Comparison of ENCODE assay signal across 20 mouse cellular contexts in the genomic region with DNA sequence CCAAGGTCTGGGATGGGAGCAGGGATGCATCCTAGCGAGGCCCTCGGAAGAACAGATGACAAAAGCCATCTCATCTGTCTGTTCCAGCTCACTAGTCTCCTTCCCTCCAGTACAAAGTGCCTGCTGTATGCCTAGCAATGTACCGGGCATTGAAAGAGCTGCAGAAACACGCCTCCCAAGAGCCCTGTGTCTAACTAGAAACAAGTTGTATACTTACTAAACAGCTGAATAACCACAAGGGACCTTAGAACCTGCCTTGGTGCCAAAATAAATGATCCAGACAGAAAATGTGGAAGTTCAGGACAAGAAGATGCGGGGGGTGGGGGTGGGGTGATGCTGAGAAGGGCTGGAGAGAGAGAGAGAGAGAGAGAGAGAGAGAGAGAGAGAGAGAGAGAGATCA. TPM values are rescaled to one million over a fixed set of nuclear protein-coding genes. Genes with fewer than 3 reads are reported as not detected.
A peak's percentile ranks its signal among the peaks of the same experiment; 100 is the strongest.
DNase-seq lines count a peak whose midpoint lies in the region; ATAC-seq lines count a peak whose summit lies in the region.
"Had no signal": no experiment of that assay in that cellular context is flagged by ENCODE, and none has a peak within 500 bp of the region (broad histone marks: within the 10 kb centered on the region; RNA-seq: fewer than 3 reads in every experiment).

No protein-coding gene starts in this region.

- H3K27ac ChIP-seq in midbrain, embryonic 10.5 days (replicated peaks): peak overlapping the region; percentile 67
- H3K27ac ChIP-seq in midbrain, embryonic 11.5 days (ENCODE audit: low read depth, low read length): no peak overlapping the region
- peak overlapping the region; percentile 70 for H3K27ac ChIP-seq in hindbrain, embryonic 13.5 days
- H3K27ac ChIP-seq in kidney, embryonic 14.5 days (ENCODE audit: low read depth, low read length): peak overlapping the region; percentile 4; the same call in 1 of the 2 replicates
- peak overlapping the region; percentile 88 for H3K27ac ChIP-seq in limb, embryonic 15.5 days
- H3K27ac ChIP-seq: embryonic facial prominence, embryonic 12.5 days; gastrocnemius, adult 2 months; heart, adult 2 months; heart, embryonic 15.5 days; liver, embryonic 13.5 days; lung, embryonic 15.5 days; macrophage had no signal

- 55% methylated on average over 5 of the region's 5 CpGs for WGBS in midbrain, embryonic 10.5 days
- WGBS in midbrain, embryonic 11.5 days: 60% methylated on average over 5 of the region's 5 CpGs
- 36% methylated on average over 5 of the region's 5 CpGs for WGBS in hindbrain, embryonic 13.5 days
- WGBS in kidney, embryonic 14.5 days: 24% methylated on average over 5 of the region's 5 CpGs
- WGBS in limb, embryonic 15.5 days: 49% methylated on average over 5 of the region's 5 CpGs

- H3K9ac ChIP-seq in midbrain, embryonic 11.5 days (ENCODE audit: low read length): no peak overlapping the region
- no peak overlapping the region for H3K9ac ChIP-seq in hindbrain, embryonic 13.5 days
- no peak overlapping the region for H3K9ac ChIP-seq in kidney, embryonic 14.5 days (ENCODE audit: low read depth, low read length)
- no peak overlapping the region for H3K9ac ChIP-seq in limb, embryonic 15.5 days
- H3K9ac ChIP-seq: embryonic facial prominence, embryonic 12.5 days; heart, embryonic 15.5 days; liver, embryonic 13.5 days; lung, embryonic 15.5 days had no signal

- H3K27me3 ChIP-seq in midbrain, embryonic 10.5 days (ENCODE audit: low read depth, poor library complexity, severe bottlenecking): 0 out of 2 replicates have a peak, but pooled peaks cover 6% of the 10 kb centered on the region
- H3K27me3 ChIP-seq in midbrain, embryonic 11.5 days (ENCODE audit: control insufficient read depth, insufficient read depth, low read length): no peaks in the 10 kb centered on the region
- no peaks in the 10 kb centered on the region for H3K27me3 ChIP-seq in hindbrain, embryonic 13.5 days
- no peaks in the 10 kb centered on the region for H3K27me3 ChIP-seq in kidney, embryonic 14.5 days (ENCODE audit: control insufficient read depth, insufficient read depth, low read length)
- no peaks in the 10 kb centered on the region for H3K27me3 ChIP-seq in limb, embryonic 15.5 days
- H3K27me3 ChIP-seq: embryonic facial prominence, embryonic 12.5 days; lung, embryonic 15.5 days had no signal

- no peaks in the 10 kb centered on the region for H3K9me3 ChIP-seq in midbrain, embryonic 10.5 days (replicated peaks)
- no peaks in the 10 kb centered on the region for H3K9me3 ChIP-seq in midbrain, embryonic 11.5 days (ENCODE audit: control insufficient read depth, low read length)
- no peaks in the 10 kb centered on the region for H3K9me3 ChIP-seq in hindbrain, embryonic 13.5 days
- H3K9me3 ChIP-seq in kidney, embryonic 14.5 days (ENCODE audit: control insufficient read depth, low read length): no peaks in the 10 kb centered on the region
- H3K9me3 ChIP-seq in limb, embryonic 15.5 days: no peaks in the 10 kb centered on the region
- H3K9me3 ChIP-seq: embryonic facial prominence, embryonic 12.5 days; G1E; heart, embryonic 15.5 days; liver, embryonic 13.5 days; lung, embryonic 15.5 days had no signal

- no peak overlapping the region for H3K4me2 ChIP-seq in midbrain, embryonic 11.5 days
- H3K4me2 ChIP-seq in hindbrain, embryonic 13.5 days: no peak overlapping the region
- H3K4me2 ChIP-seq in kidney, embryonic 14.5 days (replicated peaks; ENCODE audit: low read depth, low read length): no peak overlapping the region
- no peak overlapping the region for H3K4me2 ChIP-seq in limb, embryonic 15.5 days
- H3K4me2 ChIP-seq: embryonic facial prominence, embryonic 12.5 days; heart, embryonic 15.5 days; liver, embryonic 13.5 days; lung, embryonic 15.5 days had no signal

- ATAC-seq in midbrain, embryonic 11.5 days (ENCODE audit: low FRiP score): no peak
- ATAC-seq in hindbrain, embryonic 13.5 days (ENCODE audit: low FRiP score): no peak; the same call in 1 of the 2 replicates
- ATAC-seq in kidney, embryonic 14.5 days (ENCODE audit: low FRiP score, low TSS enrichment): 0 out of 2 replicates have a peak, but pooled peaks have one; percentile 3
- no peak for ATAC-seq in limb, embryonic 15.5 days (ENCODE audit: insufficient number of reproducible peaks, low FRiP score, low TSS enrichment, low read depth)
- no peak for ATAC-seq in granulocyte monocyte progenitor cell, adult 5-6 weeks (replicated peaks; ENCODE audit: poor library complexity, severe bottlenecking)

- H3K4me1 ChIP-seq in midbrain, embryonic 10.5 days: peaks cover 91% of the 10 kb centered on the region
- peaks cover 57% of the 10 kb centered on the region for H3K4me1 ChIP-seq in midbrain, embryonic 11.5 days (ENCODE audit: control insufficient read depth, insufficient read depth, low read length)
- peaks cover 85% of the 10 kb centered on the region for H3K4me1 ChIP-seq in hindbrain, embryonic 13.5 days (replicated peaks)
- peaks cover 33% of the 10 kb centered on the region for H3K4me1 ChIP-seq in kidney, embryonic 14.5 days (ENCODE audit: control insufficient read depth, insufficient read depth, low read length)
- peaks cover 58% of the 10 kb centered on the region for H3K4me1 ChIP-seq in limb, embryonic 15.5 days

- no peak for DNase-seq in midbrain, embryonic 10.5 days (ENCODE audit: low spot score)
- DNase-seq in midbrain, embryonic 11.5 days (ENCODE audit: low spot score, missing footprints): no peak
- DNase-seq in heart, postnatal 25 days (ENCODE audit: low spot score): no peak
- DNase-seq: adrenal gland, adult 8-10 months; cerebellum, adult 11 months; cerebellum, postnatal 36 days; gastrocnemius, adult 2 months; heart, adult 2 months; liver, embryonic 13.5 days; midbrain, embryonic 14.5 days; thymus, postnatal 14 days had no signal

- intact Hi-C loops in heart, postnatal 25 days (cut with DNase I): no loop called here

- no peak overlapping the region for H3K4me3 ChIP-seq in midbrain, embryonic 10.5 days
- H3K4me3 ChIP-seq in midbrain, embryonic 11.5 days (ENCODE audit: low read depth, low read length): no peak overlapping the region
- H3K4me3 ChIP-seq in hindbrain, embryonic 13.5 days: no peak overlapping the region
- H3K4me3 ChIP-seq in kidney, embryonic 14.5 days (ENCODE audit: low read length): no peak overlapping the region
- no peak overlapping the region for H3K4me3 ChIP-seq in limb, embryonic 15.5 days
- H3K4me3 ChIP-seq: embryonic facial prominence, embryonic 12.5 days; gastrocnemius, adult 2 months; heart, adult 2 months; heart, embryonic 15.5 days; liver, embryonic 13.5 days; lung, embryonic 15.5 days had no signal

- H3K36me3 ChIP-seq in midbrain, embryonic 10.5 days: peaks cover 44% of the 10 kb centered on the region
- H3K36me3 ChIP-seq in midbrain, embryonic 11.5 days (ENCODE audit: control insufficient read depth, insufficient read depth, low read length): no peaks in the 10 kb centered on the region
- peaks cover 14% of the 10 kb centered on the region for H3K36me3 ChIP-seq in hindbrain, embryonic 13.5 days
- H3K36me3 ChIP-seq in kidney, embryonic 14.5 days (ENCODE audit: control insufficient read depth, insufficient read depth, low read length): no peaks in the 10 kb centered on the region; the same call in 1 of the 2 replicates
- peaks cover 43% of the 10 kb centered on the region for H3K36me3 ChIP-seq in limb, embryonic 15.5 days
- H3K36me3 ChIP-seq: G1E; liver, embryonic 13.5 days; lung, embryonic 15.5 days had no signal

RNA-seq across cellular contexts. Expression of a gene that starts 29.2 kb away (rescaled TPM):
- polyA plus RNA-seq in midbrain, embryonic 10.5 days (2016; fragmentation: Nextera tagmentation; extraction: Ambion mirVana): 8.1 and 9.1 TPM in 2 replicates
- 7.6 and 9.3 TPM in 2 replicates for polyA plus RNA-seq in midbrain, embryonic 11.5 days (2014; fragmentation: Nextera tagmentation; extraction: Ambion mirVana)
- 13.6 and 14.2 TPM in 2 replicates for polyA plus RNA-seq in hindbrain, embryonic 13.5 days (2015; fragmentation: Nextera tagmentation; extraction: Ambion mirVana)
- polyA plus RNA-seq in kidney, embryonic 14.5 days (2014; fragmentation: Nextera tagmentation; extraction: Ambion mirVana): 8.7 and 14.1 TPM in 2 replicates
- 27.7 and 30.8 TPM in 2 replicates for polyA plus RNA-seq in limb, embryonic 15.5 days (2015; fragmentation: Nextera tagmentation; extraction: Ambion mirVana)
- not detected in 2 replicates for total RNA-seq in granulocyte monocyte progenitor cell, adult 5-6 weeks (2014; fragmentation: Nextera tagmentation)
- not detected in 2 replicates for total RNA-seq in granulocyte monocyte progenitor cell, adult 5-6 weeks (2017)
- 10 to 100 TPM; 15.4 to 21.5 TPM for total RNA-seq in heart, postnatal 25 days (2021)
- polyA plus RNA-seq: G1E, macrophage had no signal

RNA-seq across cellular contexts. Expression of a gene that starts 41.1 kb away (rescaled TPM):
- 0.12 TPM in 1 of 2 replicates, not detected in the other for polyA plus RNA-seq in midbrain, embryonic 10.5 days (2016; fragmentation: Nextera tagmentation; extraction: Ambion mirVana)
- not detected in 2 replicates for polyA plus RNA-seq in midbrain, embryonic 11.5 days (2014; fragmentation: Nextera tagmentation; extraction: Ambion mirVana)
- polyA plus RNA-seq in hindbrain, embryonic 13.5 days (2015; fragmentation: Nextera tagmentation; extraction: Ambion mirVana): 0.17 and 0.56 TPM in 2 replicates
- 0.07 and 0.23 TPM in 2 replicates for polyA plus RNA-seq in kidney, embryonic 14.5 days (2014; fragmentation: Nextera tagmentation; extraction: Ambion mirVana)
- 0.27 TPM in 2 replicates for polyA plus RNA-seq in limb, embryonic 15.5 days (2015; fragmentation: Nextera tagmentation; extraction: Ambion mirVana)
- not detected in 2 replicates for total RNA-seq in granulocyte monocyte progenitor cell, adult 5-6 weeks (2014; fragmentation: Nextera tagmentation)
- not detected in 2 replicates for total RNA-seq in granulocyte monocyte progenitor cell, adult 5-6 weeks (2017)
- total RNA-seq in heart, postnatal 25 days (2021): under 1 TPM; 0.34 to 0.42 TPM
- total RNA-seq: adrenal gland, adult 8-10 months; G1E; gastrocnemius, adult 2 months had no signal
- polyA plus RNA-seq: G1E; liver, embryonic 13.5 days; macrophage had no signal

RNA-seq across cellular contexts. Expression of a gene that starts 52.0 kb away (rescaled TPM):
- polyA plus RNA-seq in midbrain, embryonic 10.5 days (2016; fragmentation: Nextera tagmentation; extraction: Ambion mirVana): 0.37 and 0.42 TPM in 2 replicates
- 0.47 and 0.49 TPM in 2 replicates for polyA plus RNA-seq in midbrain, embryonic 11.5 days (2014; fragmentation: Nextera tagmentation; extraction: Ambion mirVana)
- 0.50 and 0.77 TPM in 2 replicates for polyA plus RNA-seq in hindbrain, embryonic 13.5 days (2015; fragmentation: Nextera tagmentation; extraction: Ambion mirVana)
- polyA plus RNA-seq in kidney, embryonic 14.5 days (2014; fragmentation: Nextera tagmentation; extraction: Ambion mirVana): 1.1 and 3.9 TPM in 2 replicates
- polyA plus RNA-seq in limb, embryonic 15.5 days (2015; fragmentation: Nextera tagmentation; extraction: Ambion mirVana): 1.3 and 1.6 TPM in 2 replicates
- total RNA-seq in granulocyte monocyte progenitor cell, adult 5-6 weeks (2014; fragmentation: Nextera tagmentation): 0.34 and 2.0 TPM in 2 replicates
- 0.05 and 0.30 TPM in 2 replicates for total RNA-seq in granulocyte monocyte progenitor cell, adult 5-6 weeks (2017)
- total RNA-seq in heart, postnatal 25 days (2021): 1 to 10 TPM; 2.0 to 2.7 TPM
- polyA plus RNA-seq: G1E had no signal

RNA-seq across cellular contexts. Expression of a gene that starts 54.9 kb away (rescaled TPM):
- 0.57 and 0.80 TPM in 2 replicates for polyA plus RNA-seq in midbrain, embryonic 10.5 days (2016; fragmentation: Nextera tagmentation; extraction: Ambion mirVana)
- 0.27 and 0.50 TPM in 2 replicates for polyA plus RNA-seq in midbrain, embryonic 11.5 days (2014; fragmentation: Nextera tagmentation; extraction: Ambion mirVana)
- polyA plus RNA-seq in hindbrain, embryonic 13.5 days (2015; fragmentation: Nextera tagmentation; extraction: Ambion mirVana): 0.44 and 0.90 TPM in 2 replicates
- polyA plus RNA-seq in kidney, embryonic 14.5 days (2014; fragmentation: Nextera tagmentation; extraction: Ambion mirVana): 13.4 and 16.4 TPM in 2 replicates
- 10.3 and 11.1 TPM in 2 replicates for polyA plus RNA-seq in limb, embryonic 15.5 days (2015; fragmentation: Nextera tagmentation; extraction: Ambion mirVana)
- not detected in 2 replicates for total RNA-seq in granulocyte monocyte progenitor cell, adult 5-6 weeks (2014; fragmentation: Nextera tagmentation)
- total RNA-seq in granulocyte monocyte progenitor cell, adult 5-6 weeks (2017): not detected in 2 replicates
- 10 to 100 TPM; 26.7 to 29.7 TPM for total RNA-seq in heart, postnatal 25 days (2021)
- total RNA-seq: G1E had no signal
- polyA plus RNA-seq: G1E, macrophage had no signal
